Mouse (Mus musculus): ENCODE results near the gene Ccnb1. TPM values are rescaled to one million over a fixed set of nuclear protein-coding genes. Genes with fewer than 3 reads are reported as not detected.
"Not testable (repeated sequence)": the region's sequence is repeated elsewhere in the genome, so short reads cannot be mapped to it uniquely, and the experiment has no call there.

Gene Ccnb1
- polyA plus RNA-seq, 1 experiment from 2014 or later = 222 TPM

DNA sequence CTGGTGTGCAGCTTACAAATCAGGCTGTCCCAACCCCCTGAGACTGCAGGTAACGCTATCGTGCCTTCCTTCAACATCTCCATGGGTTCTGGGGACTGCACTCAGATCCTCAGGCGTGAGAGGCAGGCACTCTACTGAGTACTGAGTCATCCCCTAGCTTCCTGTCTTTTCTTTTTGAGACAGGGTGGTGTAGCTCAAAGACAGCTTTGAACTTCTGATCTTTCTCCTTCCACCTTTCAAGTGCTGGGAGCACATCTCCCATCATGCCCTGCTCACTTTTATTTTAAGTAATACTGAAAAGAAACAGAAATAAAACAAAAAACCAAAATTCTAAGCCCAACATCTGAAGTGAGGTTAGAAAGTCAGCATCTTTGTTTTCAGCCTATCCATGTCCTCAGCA lies 19.4 kb upstream of the Ccnb1 start:
- WGBS (ENCODE audit: insufficient replicate concordance) = 86% methylated on average over 3 of the region's 3 CpGs
- Histone ChIP-seq H3K4me3 (replicated peaks) (no peak overlapping the region), H3K9me3 (replicated peaks) (no peaks in the 10 kb centered on the region), H3K27ac (replicated peaks) (no peak overlapping the region), H3K36me3 (replicated peaks) (peaks cover 80% of the 10 kb centered on the region), H3K9ac (no peak overlapping the region), H3K4me1 (replicated peaks) (no peaks in the 10 kb centered on the region), H3K4me2 (no peak overlapping the region), H3K27me3 (no peaks in the 10 kb centered on the region)
- ATAC-seq (ENCODE audit: insufficient read depth) = no peak

DNA sequence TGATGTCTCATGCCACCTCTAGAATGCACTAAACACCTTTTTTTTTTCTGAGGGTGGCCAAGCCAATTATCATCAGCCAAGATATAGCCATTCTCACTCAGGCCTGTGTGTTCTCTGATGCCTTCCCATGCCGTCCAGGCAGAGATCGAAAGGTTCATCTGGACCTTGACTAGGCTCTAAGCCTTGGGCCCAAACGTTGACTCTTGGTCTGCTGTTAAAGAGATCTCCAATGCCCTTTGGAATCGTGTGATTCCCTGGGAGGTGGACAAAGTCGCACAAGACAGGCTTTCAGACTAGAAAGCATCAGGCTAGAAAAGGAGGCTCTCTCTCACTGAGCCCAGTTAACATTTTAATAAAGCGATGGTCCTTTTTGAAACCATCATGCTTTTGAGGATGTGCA lies 10.8 kb upstream of the Ccnb1 start:
- Histone ChIP-seq H3K4me2 (no peak overlapping the region), H3K9ac (no peak overlapping the region), H3K9me3 (replicated peaks) (no peaks in the 10 kb centered on the region), H3K27ac (replicated peaks) (no peak overlapping the region), H3K4me1 (replicated peaks) (no peaks in the 10 kb centered on the region), H3K27me3 (no peaks in the 10 kb centered on the region), H3K4me3 (replicated peaks) (no peak overlapping the region), H3K36me3 (replicated peaks) (peaks cover 15% of the 10 kb centered on the region)
- ATAC-seq (ENCODE audit: insufficient read depth) = no peak
- 72% methylated on average over 6 of the region's 6 CpGs for WGBS (ENCODE audit: insufficient replicate concordance)

GRCm38 (mm10) chr13:100789083-100789482 lies 2.7 kb upstream of the Ccnb1 start:
- no peaks in the 10 kb centered on the region for H3K27me3 ChIP-seq
- no peak overlapping the region for H3K27ac ChIP-seq (replicated peaks)
- WGBS (ENCODE audit: insufficient replicate concordance) = 79% methylated on average over 3 of the region's 3 CpGs
- no peaks in the 10 kb centered on the region for H3K9me3 ChIP-seq (replicated peaks)
- H3K36me3 ChIP-seq (replicated peaks) = peaks cover 13% of the 10 kb centered on the region
- H3K4me2 ChIP-seq = no peak overlapping the region
- peaks cover 22% of the 10 kb centered on the region for H3K4me1 ChIP-seq (replicated peaks)
- H3K9ac ChIP-seq = no peak overlapping the region
- H3K4me3 ChIP-seq (replicated peaks) = no peak overlapping the region
- ATAC-seq (ENCODE audit: insufficient read depth) = no peak

- not testable (repeated sequence) for ATAC-seq (ENCODE audit: insufficient read depth); H3K4me2 ChIP-seq; H3K27ac ChIP-seq (replicated peaks); H3K4me3 ChIP-seq (replicated peaks); H3K9me3 ChIP-seq (replicated peaks); H3K27me3 ChIP-seq; H3K9ac ChIP-seq
- H3K4me1 ChIP-seq (replicated peaks) = peaks cover 33% of the 10 kb centered on the region
- WGBS (ENCODE audit: insufficient replicate concordance) = 81% methylated on average over 13 of the region's 14 CpGs
- peaks cover 23% of the 10 kb centered on the region for H3K36me3 ChIP-seq (replicated peaks)
Observed at GRCm38 (mm10) chr13:100788057-100788456, 1.7 kb upstream of the Ccnb1 start.

DNA sequence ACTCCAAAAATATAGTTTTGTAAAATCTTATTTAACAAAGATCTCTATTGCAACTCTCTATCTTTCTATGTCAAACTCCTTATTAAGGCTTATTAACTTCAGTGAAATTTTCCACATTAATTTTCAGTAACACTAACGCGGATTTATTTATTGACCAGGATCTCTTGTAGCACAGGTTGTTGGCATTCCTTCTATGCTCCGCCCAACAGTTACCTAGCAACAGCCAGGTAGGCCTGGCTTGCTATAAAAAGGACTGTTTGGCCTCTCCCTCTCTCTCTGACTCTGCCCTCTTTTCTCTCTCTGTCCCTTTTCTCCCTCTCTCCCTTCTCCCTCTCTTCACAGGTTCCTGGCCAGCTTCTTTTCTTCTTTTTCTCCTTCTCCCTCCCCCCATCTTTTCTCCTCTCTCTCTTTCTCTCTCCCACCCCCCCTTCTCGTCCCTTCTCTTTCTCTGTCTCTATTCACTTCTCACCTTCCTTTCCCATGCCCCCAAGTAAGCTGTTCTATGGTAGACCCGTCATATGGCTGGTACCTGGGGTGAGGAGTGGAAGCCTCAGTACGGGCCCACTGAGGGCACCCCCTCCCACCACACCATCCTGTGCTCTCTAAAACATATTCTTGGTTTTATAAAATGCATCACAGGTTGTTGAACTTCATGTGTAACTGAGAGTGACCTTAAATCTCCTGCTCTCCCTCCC lies 1.1 kb upstream of the Ccnb1 start:
- no peak overlapping the region for H3K4me2 ChIP-seq
- WGBS (ENCODE audit: insufficient replicate concordance) = 85% methylated on average over 6 of the region's 6 CpGs
- H3K9me3 ChIP-seq (replicated peaks) = no peaks in the 10 kb centered on the region
- no peak for ATAC-seq (ENCODE audit: insufficient read depth)
- H3K36me3 ChIP-seq (replicated peaks) = peaks cover 29% of the 10 kb centered on the region
- H3K27ac ChIP-seq (replicated peaks) = no peak overlapping the region
- H3K4me3 ChIP-seq (replicated peaks) = no peak overlapping the region
- no peaks in the 10 kb centered on the region for H3K27me3 ChIP-seq
- no peak overlapping the region for H3K9ac ChIP-seq
- peaks cover 37% of the 10 kb centered on the region for H3K4me1 ChIP-seq (replicated peaks)

GRCm38 (mm10) chr13:100785806-100786413 lies 460 bp downstream of the Ccnb1 start:
- Histone ChIP-seq H3K27me3 (no peaks in the 10 kb centered on the region), H3K4me2 (peak overlapping the region; percentile 80), H3K27ac (replicated peaks) (peak overlapping the region; percentile 90), H3K4me1 (replicated peaks) (peaks cover 42% of the 10 kb centered on the region), H3K9me3 (replicated peaks) (no peaks in the 10 kb centered on the region), H3K9ac (peak overlapping the region; percentile 86), H3K4me3 (replicated peaks) (peak overlapping the region; percentile 80), H3K36me3 (replicated peaks) (peaks cover 45% of the 10 kb centered on the region)
- ATAC-seq (ENCODE audit: insufficient read depth) = peak; percentile 43
- WGBS (ENCODE audit: insufficient replicate concordance) = 0% methylated on average over 30 of the region's 30 CpGs

DNA sequence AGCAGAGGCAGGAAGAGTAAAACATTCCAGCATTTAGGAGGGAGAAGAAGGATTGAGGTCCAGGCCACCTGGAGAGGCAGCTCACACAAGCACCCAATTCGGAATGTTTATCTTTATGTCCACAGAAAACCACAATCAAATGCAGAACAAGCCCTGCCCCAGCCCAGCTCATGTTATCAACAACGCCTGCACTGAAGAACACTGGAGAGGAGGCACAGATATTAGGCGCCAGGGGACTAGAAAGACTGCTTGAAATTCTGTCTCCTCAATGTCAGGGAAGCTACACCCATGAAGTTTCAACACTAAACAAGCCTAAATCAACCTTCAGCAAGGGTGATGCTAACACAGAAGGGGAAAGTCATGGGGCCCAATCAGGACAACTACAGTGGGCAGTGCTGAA lies 8.9 kb downstream of the Ccnb1 start:
- peaks cover 65% of the 10 kb centered on the region for H3K36me3 ChIP-seq (replicated peaks)
- peak; percentile 74 for ATAC-seq (ENCODE audit: insufficient read depth)
- WGBS (ENCODE audit: insufficient replicate concordance) = 19% methylated on average over 3 of the region's 3 CpGs
- H3K9me3 ChIP-seq (replicated peaks) = no peaks in the 10 kb centered on the region
- H3K4me2 ChIP-seq = peak overlapping the region; percentile 77
- peaks cover 74% of the 10 kb centered on the region for H3K4me1 ChIP-seq (replicated peaks)
- H3K4me3 ChIP-seq (replicated peaks) = 0 out of 2 replicates have a peak overlapping the region, but pooled peaks have one; percentile 12
- peak overlapping the region; percentile 85 for H3K27ac ChIP-seq (replicated peaks)
- H3K27me3 ChIP-seq = no peaks in the 10 kb centered on the region
- no peak overlapping the region for H3K9ac ChIP-seq

DNA sequence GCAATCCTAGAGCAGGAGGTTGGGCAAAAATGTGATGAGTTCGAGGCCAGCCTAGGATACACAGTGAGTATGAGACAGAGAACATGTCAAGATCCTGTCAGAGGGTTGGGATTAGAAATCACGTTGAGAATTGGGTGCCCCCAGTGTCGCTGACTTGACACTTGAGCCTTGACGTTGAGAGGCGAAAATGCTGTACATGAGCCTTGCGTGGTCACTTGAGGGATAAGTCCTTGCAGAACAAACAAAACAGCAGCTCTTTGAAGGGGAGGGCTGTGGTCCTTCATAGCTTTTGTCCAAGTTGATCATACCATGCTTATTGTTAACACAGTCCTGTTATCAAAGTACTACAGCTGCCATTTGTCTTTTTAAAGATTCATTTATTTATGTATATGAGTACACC lies 9.7 kb downstream of the Ccnb1 start:
- ATAC-seq (ENCODE audit: insufficient read depth) = no peak
- no peaks in the 10 kb centered on the region for H3K27me3 ChIP-seq
- H3K4me1 ChIP-seq (replicated peaks) = peaks cover 75% of the 10 kb centered on the region
- H3K9me3 ChIP-seq (replicated peaks) = no peaks in the 10 kb centered on the region
- WGBS (ENCODE audit: insufficient replicate concordance) = 51% methylated on average over 6 of the region's 6 CpGs
- H3K27ac ChIP-seq (replicated peaks) = peak overlapping the region; percentile 85
- peaks cover 65% of the 10 kb centered on the region for H3K36me3 ChIP-seq (replicated peaks)
- peak overlapping the region; percentile 78; the same call in 1 of the 2 replicates for H3K9ac ChIP-seq
- H3K4me2 ChIP-seq = peak overlapping the region; percentile 77
- H3K4me3 ChIP-seq (replicated peaks) = peak overlapping the region; percentile 77

DNA sequence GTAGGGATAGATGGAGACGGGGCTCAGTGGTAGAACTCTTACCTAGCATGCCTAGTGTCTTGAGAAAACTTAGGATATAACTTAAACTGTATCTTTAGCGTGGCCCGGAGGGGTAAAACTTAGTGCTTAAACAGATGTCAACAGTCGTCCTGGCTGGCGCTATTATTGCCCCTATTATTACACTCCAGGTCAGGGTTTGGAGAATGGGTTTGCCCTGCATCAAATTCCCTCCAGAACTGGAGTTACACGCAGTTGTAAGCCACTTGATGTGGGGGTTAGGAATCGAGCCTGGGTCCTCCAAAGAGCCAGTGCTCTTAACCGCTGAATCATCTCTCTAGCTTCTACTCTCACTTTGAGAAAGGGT lies 10.3 kb downstream of the Ccnb1 start:
- no peak for ATAC-seq (ENCODE audit: insufficient read depth)
- Histone ChIP-seq H3K27me3 (no peaks in the 10 kb centered on the region), H3K4me1 (replicated peaks) (peaks cover 75% of the 10 kb centered on the region), H3K27ac (replicated peaks) (peak overlapping the region; percentile 85), H3K4me2 (peak overlapping the region; percentile 77), H3K4me3 (replicated peaks) (peak overlapping the region; percentile 77), H3K36me3 (replicated peaks) (peaks cover 65% of the 10 kb centered on the region), H3K9ac (peak overlapping the region; percentile 78; the same call in 1 of the 2 replicates), H3K9me3 (replicated peaks) (no peaks in the 10 kb centered on the region)
- WGBS (ENCODE audit: insufficient replicate concordance) = 9% methylated on average over 8 of the region's 8 CpGs

DNA sequence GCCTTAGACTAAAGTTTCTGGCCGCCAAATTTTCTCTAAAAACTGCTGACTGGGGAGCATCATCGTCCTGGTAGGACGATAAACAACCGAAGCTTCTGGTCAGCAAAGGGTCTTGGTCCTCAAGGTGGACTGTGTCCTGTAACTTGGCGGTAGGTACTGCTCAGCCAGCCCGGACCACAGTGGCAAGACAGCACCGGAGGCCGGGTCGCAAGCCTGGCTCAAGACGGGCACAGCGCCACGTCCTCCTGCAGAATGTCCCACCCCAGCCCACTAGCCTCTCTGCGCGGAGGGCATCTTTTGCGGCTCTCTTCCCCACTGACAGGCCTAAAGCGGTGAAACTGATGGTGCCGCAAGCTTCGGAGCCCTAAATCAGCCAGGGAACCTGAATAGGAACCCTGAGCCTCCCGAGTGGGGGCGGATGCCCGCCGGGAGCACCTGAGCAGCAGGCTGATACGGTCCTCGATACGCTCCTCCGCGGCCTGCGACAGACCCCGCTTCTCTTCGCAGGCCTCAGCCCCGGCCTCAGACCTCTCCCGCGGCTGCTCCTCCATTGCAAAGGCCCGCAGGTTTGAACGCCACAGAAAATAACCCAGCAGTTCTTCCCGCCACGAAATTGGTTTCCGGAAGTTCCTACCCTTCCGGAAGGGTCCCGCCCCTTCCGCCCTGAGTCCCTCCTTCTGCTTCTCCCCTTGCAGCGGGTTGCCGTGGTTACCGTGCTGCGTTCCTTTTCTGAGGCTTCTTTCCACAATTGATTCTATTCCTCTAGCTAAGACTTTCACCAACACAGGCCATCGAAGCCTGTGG lies 10.9 kb downstream of the Ccnb1 start, which contains the start of gene Cenph:
Gene Cenph (minus strand): TSS at position 648 of the 804 bp plus-strand sequence.
- WGBS (ENCODE audit: insufficient replicate concordance) = under 1% methylated on average over 46 of the region's 46 CpGs
- Histone ChIP-seq H3K4me3 (replicated peaks) (peak within 1 kb of the TSS; percentile 77), H3K36me3 (replicated peaks) (peaks cover 65% of the 10 kb centered on the region), H3K4me1 (replicated peaks) (peaks cover 74% of the 10 kb centered on the region), H3K27me3 (no peaks in the 10 kb centered on the region), H3K27ac (replicated peaks) (peak within 1 kb of the TSS; percentile 85), H3K9me3 (replicated peaks) (no peaks in the 10 kb centered on the region), H3K4me2 (peak within 1 kb of the TSS; percentile 77), H3K9ac (peak within 1 kb of the TSS; percentile 78)
- peak; percentile 78 for ATAC-seq (ENCODE audit: insufficient read depth)

DNA sequence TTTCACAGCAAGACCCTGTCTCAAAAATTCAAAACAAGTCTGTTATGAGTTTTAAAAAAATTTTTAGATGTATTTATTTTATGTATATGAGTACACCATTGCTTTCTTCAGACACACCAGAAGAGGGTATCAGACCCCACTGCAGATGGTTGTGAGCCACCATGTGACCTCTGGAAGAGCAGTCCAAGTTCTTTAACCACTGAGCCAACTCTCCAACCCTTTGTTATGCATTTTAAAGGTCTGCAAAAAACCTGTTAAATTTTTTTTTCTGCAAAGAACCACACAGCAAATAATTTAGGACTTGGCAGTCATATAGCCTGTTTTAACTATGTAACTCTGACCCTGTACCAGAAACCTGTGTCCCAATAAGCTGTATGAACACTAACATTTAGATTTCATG lies 11.7 kb downstream of the Ccnb1 start:
- peak overlapping the region; percentile 77 for H3K4me2 ChIP-seq
- H3K27me3 ChIP-seq = no peaks in the 10 kb centered on the region
- H3K9me3 ChIP-seq (replicated peaks) = no peaks in the 10 kb centered on the region
- peaks cover 67% of the 10 kb centered on the region for H3K4me1 ChIP-seq (replicated peaks)
- H3K27ac ChIP-seq (replicated peaks) = 0 out of 2 replicates have a peak overlapping the region, but pooled peaks have one; percentile 85
- peak overlapping the region; percentile 78 for H3K9ac ChIP-seq
- H3K36me3 ChIP-seq (replicated peaks) = peaks cover 65% of the 10 kb centered on the region
- no peak for ATAC-seq (ENCODE audit: insufficient read depth)
- peak overlapping the region; percentile 77 for H3K4me3 ChIP-seq (replicated peaks)
